Mouse (Mus musculus): ENCODE measurements around the gene Pdlim5.

DNA sequence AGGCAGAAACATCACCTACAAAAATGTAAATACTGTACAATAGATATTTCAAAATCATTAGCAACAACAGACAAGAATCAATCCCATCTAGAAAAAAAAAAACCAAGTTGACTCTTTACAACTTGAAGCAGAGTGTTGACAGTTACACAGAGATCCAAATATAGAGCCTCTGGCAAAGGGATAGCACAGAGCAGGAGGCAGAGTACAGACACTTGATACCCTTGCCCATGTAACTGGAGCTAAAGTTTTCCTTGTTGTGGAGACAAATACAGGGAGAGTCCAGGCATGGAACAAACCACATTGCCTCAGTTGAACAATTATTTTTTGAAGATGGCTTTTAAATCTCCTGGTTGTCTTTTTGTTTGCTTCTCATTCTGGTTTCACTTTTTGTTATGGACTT lies 15.4 kb upstream of the Pdlim5 start:
- TF ChIP-seq CTCF (IDR thresholded peaks at IDR 0.05; ENCODE audit: control insufficient read depth, insufficient read depth, insufficient replicate concordance, low read depth, low read length) (no peak), POLR2A (IDR thresholded peaks at IDR 0.05; ENCODE audit: control insufficient read depth, low read depth, low read length) (no peak)

All from testis, adult 2 months (tissue).